In genomic region chr16:21946761-21947715, GRCm38 (mm10) we compare ENCODE assay signal across 8 mouse cellular contexts. TPM values are rescaled to one million over a fixed set of nuclear protein-coding genes. Genes with fewer than 3 reads are reported as not detected.
DNase-seq lines count a peak whose midpoint lies in the region; ATAC-seq lines count a peak whose summit lies in the region.

Tmem41a (minus strand) TSS chr16:21947552.

- peak within 1 kb of the TSS; percentile 80 for H3K4me2 ChIP-seq in heart, embryonic 14.5 days (ENCODE audit: low read length)
- peak within 1 kb of the TSS; percentile 91 for H3K4me2 ChIP-seq in liver, embryonic 13.5 days
- peak within 1 kb of the TSS; percentile 58 for H3K4me2 ChIP-seq in stomach, embryonic 16.5 days (ENCODE audit: low read depth, low read length)

- no peaks in the 10 kb centered on the region for H3K9me3 ChIP-seq in heart, embryonic 14.5 days (ENCODE audit: control insufficient read depth, low read length)
- H3K9me3 ChIP-seq in liver, embryonic 13.5 days (replicated peaks): no peaks in the 10 kb centered on the region
- H3K9me3 ChIP-seq in stomach, embryonic 16.5 days (replicated peaks; ENCODE audit: control insufficient read depth, low read length): no peaks in the 10 kb centered on the region

- H3K27ac ChIP-seq in heart, embryonic 14.5 days (replicated peaks in 1 of 2; ENCODE audit: control insufficient read depth in 1 of 2, insufficient read depth in 1 of 2, low read depth in 2 of 2, low read length in 2 of 2): peak within 1 kb of the TSS; percentile 79 to 86
- H3K27ac ChIP-seq in liver, embryonic 13.5 days: peak within 1 kb of the TSS; percentile 69
- H3K27ac ChIP-seq in stomach, embryonic 16.5 days (ENCODE audit: low read length): peak within 1 kb of the TSS; percentile 78

- WGBS in heart, embryonic 14.5 days: under 1% methylated on average over 63 of the region's 63 CpGs
- 1% methylated on average over 63 of the region's 63 CpGs for WGBS in liver, embryonic 13.5 days (ENCODE audit: insufficient replicate concordance)
- under 1% methylated on average over 63 of the region's 63 CpGs for WGBS in stomach, embryonic 16.5 days

- DNase-seq in c-Kit-negative CD71-positive TER-119-positive erythroid progenitor cells, embryonic 14.5 days (ENCODE audit: low read depth, low spot score): peak; percentile 76
- peak; percentile 57 for DNase-seq in fibroblast of lung, adult 2 months (ENCODE audit: low read depth)
- peak; percentile 94 for DNase-seq in kidney, postnatal 14 days
- DNase-seq in liver, embryonic 13.5 days: peak; percentile 89
- peak; percentile 89 for DNase-seq in neural tube, embryonic 10.5 days (ENCODE audit: extremely low spot score, low spot score)

- peak within 1 kb of the TSS; percentile 59 to 60 for H3K4me3 ChIP-seq in heart, embryonic 14.5 days (ENCODE audit: control insufficient read depth in 1 of 2, insufficient read depth in 1 of 2, low read depth in 1 of 2, low read length in 2 of 2)
- H3K4me3 ChIP-seq in liver, embryonic 13.5 days (replicated peaks): peak within 1 kb of the TSS; percentile 79
- peak within 1 kb of the TSS; percentile 69 for H3K4me3 ChIP-seq in stomach, embryonic 16.5 days (replicated peaks; ENCODE audit: low read length)

- H3K27me3 ChIP-seq in heart, embryonic 14.5 days (ENCODE audit: control insufficient read depth, insufficient read depth, low read length): no peaks in the 10 kb centered on the region
- 0 out of 2 replicates have a peak, but pooled peaks cover 3% of the 10 kb centered on the region for H3K27me3 ChIP-seq in liver, embryonic 13.5 days
- H3K27me3 ChIP-seq in stomach, embryonic 16.5 days (ENCODE audit: control insufficient read depth, insufficient read depth, low read length): no peaks in the 10 kb centered on the region

- peak; percentile 96 for ATAC-seq in CD4-positive, CD25-positive, alpha-beta regulatory T cell, adult 4 months
- peak; percentile 95 for ATAC-seq in heart, embryonic 14.5 days (ENCODE audit: insufficient number of reproducible peaks, insufficient read depth, low FRiP score, low read depth)
- ATAC-seq in liver, embryonic 13.5 days (ENCODE audit: low read depth): peak; percentile 97
- peak; percentile 99 for ATAC-seq in stomach, embryonic 16.5 days (ENCODE audit: insufficient read depth, low FRiP score)

- peaks cover 7 to 10% of the 10 kb centered on the region in 2 experiments; a peak in 3 of 4 replicates for H3K4me1 ChIP-seq in heart, embryonic 14.5 days (ENCODE audit: control insufficient read depth in 2 of 2, insufficient read depth in 2 of 2, low read length in 2 of 2)
- peaks cover 25% of the 10 kb centered on the region for H3K4me1 ChIP-seq in liver, embryonic 13.5 days (replicated peaks)
- H3K4me1 ChIP-seq in stomach, embryonic 16.5 days (ENCODE audit: control insufficient read depth, insufficient read depth, low read length): 0 out of 2 replicates have a peak, but pooled peaks cover 3% of the 10 kb centered on the region

- H3K36me3 ChIP-seq in heart, embryonic 14.5 days (ENCODE audit: control insufficient read depth, insufficient read depth, low read length): peaks cover 5% of the 10 kb centered on the region; the same call in 1 of the 2 replicates
- H3K36me3 ChIP-seq in liver, embryonic 13.5 days: peaks cover 8% of the 10 kb centered on the region
- H3K36me3 ChIP-seq in stomach, embryonic 16.5 days (ENCODE audit: control insufficient read depth, insufficient read depth, low read length): no peaks in the 10 kb centered on the region

- peak within 1 kb of the TSS; percentile 81 for H3K9ac ChIP-seq in heart, embryonic 14.5 days (ENCODE audit: low read length)
- peak within 1 kb of the TSS; percentile 79 for H3K9ac ChIP-seq in liver, embryonic 13.5 days
- H3K9ac ChIP-seq in stomach, embryonic 16.5 days (ENCODE audit: low read length): peak within 1 kb of the TSS; percentile 80

RNA-seq across cellular contexts. Expression of gene Tmem41a, which starts in this region (rescaled TPM):
- 1 to 10 TPM; 3.0 to 4.7 TPM for polyA plus RNA-seq in CD4-positive, CD25-positive, alpha-beta regulatory T cell, adult 4 months (2017; shearing (Covaris generic))
- polyA plus RNA-seq in heart, embryonic 14.5 days (2014; fragmentation: Nextera tagmentation; extraction: Ambion mirVana): 52.2 and 52.6 TPM in 2 replicates
- 27.2 and 31.1 TPM in 2 replicates for polyA plus RNA-seq in liver, embryonic 13.5 days (2015; fragmentation: Nextera tagmentation; extraction: Ambion mirVana)
- 35.0 and 35.2 TPM in 2 replicates for polyA plus RNA-seq in stomach, embryonic 16.5 days (2015; fragmentation: Nextera tagmentation; extraction: Ambion mirVana)

Comparison
In these comparisons a context has a peak if more than half of its experiments do, and no peak if none do; other contexts are left out.
1. Peak in every context shown above with its lines: DNase-seq, ATAC-seq, H3K4me3 ChIP-seq and H3K27ac ChIP-seq.